Mouse (Mus musculus) A20 (cell line): ENCODE results near the gene 1700030K09Rik.

Experiments
- DNase-seq: peaks from one replicate; pipeline ENCODE4 v3.0.0-alpha.2; 2011; ENCODE audit warnings: low read depth, low spot score

The 1700030K09Rik gene

GRCm38 (mm10) chr8:72504637-72505314, 61.1 kb downstream of the 1700030K09Rik start:
- DNase-seq = no peak

DNA sequence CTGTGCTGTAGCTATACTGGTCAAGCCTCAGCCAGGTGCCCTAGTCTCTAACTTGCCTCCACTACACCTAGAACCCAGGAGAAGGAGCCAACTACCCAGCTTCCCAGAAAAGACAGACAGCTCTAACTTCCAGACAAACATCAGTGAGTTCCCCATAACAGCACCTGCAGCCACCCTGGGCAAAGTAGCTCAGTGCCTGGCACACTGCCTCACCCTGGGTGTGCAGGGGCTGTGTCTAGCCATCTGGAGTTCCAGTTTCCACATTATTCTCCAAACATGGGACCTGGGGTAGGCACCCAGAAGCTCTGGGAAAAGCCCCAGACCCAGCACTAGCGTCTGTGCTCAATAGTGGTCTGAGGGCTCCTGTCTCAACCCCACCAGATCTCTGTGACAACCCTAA, 63.8 kb downstream of the 1700030K09Rik start:
- no peak for DNase-seq
